Mouse (Mus musculus): ENCODE measurements around the gene Sccpdh.
"Not testable (repeated sequence)": the region's sequence is repeated elsewhere in the genome, so short reads cannot be mapped to it uniquely, and the experiment has no call there.

Sccpdh gene

DNA sequence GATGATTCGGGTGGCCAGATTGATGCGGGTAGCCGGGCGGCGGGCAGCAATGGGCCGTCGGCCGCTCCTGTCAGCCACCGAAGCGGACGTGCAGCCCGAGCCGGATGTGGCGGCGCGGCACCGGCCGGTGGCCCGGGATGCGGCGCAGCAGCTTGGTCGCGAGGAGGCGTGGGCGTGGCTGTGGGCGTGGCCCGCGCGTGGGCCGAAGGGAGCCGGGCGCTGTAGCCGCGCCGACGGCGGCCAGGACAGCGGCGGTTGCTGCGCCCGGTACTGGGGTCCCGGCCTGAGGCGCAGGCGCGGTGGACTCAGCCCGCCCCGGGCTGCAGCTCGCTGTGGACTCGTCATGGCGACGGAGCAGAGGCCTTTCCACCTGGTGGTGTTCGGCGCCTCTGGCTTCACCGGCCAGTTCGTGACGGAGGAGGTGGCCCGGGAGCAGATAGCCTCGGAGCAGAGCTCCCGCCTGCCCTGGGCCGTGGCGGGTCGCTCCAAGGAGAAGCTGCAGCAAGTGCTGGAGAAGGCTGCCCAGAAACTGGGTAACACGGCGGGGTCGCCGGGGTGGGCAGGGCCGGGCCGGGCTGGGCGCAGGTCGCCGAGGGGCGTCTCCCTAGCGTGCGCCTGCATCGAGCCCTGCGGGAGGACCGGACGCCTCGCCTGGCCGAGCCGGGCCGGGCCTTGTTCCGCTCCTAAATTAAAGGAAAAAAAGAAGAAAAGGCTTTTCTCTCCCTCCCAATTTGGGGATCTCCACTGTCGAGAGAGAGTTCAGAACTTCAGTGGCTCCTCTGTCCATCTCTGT lies at the start of gene Sccpdh:
Gene Sccpdh (plus strand): TSS at position 198 of the 793 bp plus-strand sequence.
- DNase-seq (ENCODE audit: low read depth) = peak; percentile 66

DNA sequence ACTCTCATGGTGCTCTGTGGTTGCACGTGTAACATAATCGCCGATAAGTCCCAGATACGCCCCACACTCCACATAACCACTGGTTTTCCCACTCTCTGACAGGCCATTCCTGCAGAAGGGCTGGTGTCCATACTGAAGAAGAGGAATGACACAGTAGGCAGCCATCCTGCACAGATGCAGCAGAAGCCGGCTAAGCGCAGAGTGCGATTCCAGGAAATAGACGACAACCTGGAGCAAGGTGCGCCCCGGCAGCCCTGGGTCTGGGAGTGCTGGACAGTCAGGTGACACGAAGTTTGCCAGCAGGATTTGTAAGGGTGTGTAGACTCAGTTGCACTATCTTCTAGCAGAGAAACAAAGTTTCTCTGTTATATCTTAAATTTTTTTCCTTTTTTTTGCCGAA lies 45.3 kb upstream of the Sccpdh start:
- DNase-seq (ENCODE audit: low read depth) = no peak

DNA sequence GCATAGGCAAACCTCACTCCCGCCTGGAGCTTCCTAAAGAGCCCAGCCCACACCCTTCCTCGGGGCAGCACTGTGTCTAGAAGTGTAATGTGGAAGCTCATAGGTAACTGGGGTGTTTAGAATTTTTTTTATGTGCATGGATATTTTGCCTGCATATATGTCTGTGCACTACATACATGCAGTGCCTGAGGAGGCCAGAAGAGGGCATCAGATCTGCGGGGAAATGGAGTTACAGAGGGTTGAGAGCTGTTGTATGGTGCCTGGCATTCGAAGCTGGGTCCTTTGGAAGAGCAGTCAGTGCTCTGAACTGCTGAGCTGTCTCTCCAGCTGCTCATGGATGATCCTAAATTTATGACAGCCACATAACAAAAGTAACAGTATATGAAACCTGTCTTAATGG lies 44.4 kb upstream of the Sccpdh start:
- peak; percentile 64 for DNase-seq (ENCODE audit: low read depth)

DNA sequence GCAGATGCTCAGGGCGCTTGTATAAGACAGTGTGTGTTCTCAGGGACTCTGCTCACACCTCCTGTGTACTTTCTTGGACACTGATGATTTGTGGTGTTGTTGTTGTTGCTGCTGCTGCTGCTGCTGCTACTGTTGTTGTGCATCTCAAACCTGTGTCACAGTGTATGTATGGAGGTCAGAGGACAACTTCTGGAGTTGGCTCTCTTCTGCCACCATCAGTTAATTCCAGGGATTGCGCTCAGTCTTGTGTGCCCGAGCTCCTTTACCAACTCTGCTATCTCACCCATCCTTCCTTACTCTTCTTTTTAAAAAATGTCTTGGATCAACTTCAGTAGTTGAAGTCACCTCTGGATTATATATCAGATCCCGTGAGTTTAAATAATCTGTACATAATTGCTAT lies 43.7 kb upstream of the Sccpdh start:
- DNase-seq (ENCODE audit: low read depth) = peak; percentile 81

DNA sequence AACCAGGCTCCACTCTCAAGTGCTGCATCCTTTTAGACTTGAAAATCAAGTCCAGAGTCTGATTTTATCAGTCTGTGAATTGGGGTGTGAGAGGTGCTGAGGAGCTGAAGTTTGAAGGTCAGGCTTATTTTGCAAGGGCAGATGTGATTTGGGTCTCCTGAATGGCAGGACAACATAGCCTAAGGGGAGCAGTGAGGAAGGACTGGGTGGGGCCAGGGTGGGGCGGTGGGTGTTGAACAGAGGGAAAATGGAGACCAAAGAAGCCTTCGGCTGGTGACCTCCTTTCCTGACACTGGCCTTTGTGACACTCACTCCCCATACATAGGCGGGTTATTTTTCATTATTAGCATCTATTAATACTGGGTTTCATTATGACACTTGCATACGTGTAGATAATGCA lies 40.2 kb upstream of the Sccpdh start:
- no peak for DNase-seq (ENCODE audit: low read depth)

DNA sequence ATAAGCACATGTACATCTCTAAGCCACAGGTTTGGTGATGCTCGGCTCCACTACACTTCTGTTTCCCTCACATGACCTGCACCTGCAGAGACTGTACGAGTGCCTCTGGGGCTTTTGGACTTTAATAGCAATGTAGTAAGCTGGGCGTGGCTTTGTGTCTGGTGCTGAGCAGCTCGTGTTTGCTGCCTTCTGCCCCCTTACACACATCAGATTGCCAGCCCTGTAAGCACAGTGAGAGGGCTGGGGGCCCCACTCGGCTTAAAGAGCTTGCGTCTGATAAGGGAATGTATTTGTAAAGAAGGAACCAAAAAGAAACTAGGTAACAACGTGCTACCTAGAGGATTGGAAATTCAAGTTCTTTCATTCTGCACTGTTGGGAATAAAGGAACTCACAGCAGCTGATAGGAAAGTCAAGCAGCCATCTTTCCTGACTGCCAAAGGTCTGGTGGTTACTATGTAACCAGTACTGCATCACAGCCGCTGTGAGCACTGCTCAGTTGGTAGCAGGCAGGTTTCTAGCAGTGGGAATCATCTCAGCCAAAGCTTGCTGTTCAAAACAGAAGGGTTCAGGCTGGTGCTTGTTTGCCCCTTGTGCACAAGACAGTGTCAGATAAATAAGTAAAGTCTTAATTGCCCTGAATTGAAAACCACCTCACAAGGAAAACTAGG lies 39.4 kb upstream of the Sccpdh start:
- no peak for DNase-seq (ENCODE audit: low read depth)

DNA sequence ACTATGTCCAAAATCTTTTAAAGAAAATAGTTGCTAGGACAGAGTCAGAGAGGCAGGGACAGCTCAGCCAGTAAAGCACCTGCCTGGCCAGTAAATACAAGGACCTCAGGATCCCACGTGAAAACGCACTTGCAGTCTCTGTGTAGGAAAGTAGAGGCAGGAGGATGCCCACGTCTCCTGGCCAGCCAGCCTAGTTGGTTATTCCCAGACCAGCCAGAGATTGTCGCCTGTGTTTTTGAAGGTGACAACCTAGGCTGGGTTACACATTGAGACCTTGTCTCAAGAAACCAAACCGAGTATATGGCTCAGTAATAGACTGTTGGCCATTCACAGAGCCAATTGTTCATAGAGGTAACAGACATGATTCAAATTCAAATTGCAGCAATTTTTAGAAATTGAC lies 38.7 kb upstream of the Sccpdh start:
- no peak for DNase-seq (ENCODE audit: low read depth)

DNA sequence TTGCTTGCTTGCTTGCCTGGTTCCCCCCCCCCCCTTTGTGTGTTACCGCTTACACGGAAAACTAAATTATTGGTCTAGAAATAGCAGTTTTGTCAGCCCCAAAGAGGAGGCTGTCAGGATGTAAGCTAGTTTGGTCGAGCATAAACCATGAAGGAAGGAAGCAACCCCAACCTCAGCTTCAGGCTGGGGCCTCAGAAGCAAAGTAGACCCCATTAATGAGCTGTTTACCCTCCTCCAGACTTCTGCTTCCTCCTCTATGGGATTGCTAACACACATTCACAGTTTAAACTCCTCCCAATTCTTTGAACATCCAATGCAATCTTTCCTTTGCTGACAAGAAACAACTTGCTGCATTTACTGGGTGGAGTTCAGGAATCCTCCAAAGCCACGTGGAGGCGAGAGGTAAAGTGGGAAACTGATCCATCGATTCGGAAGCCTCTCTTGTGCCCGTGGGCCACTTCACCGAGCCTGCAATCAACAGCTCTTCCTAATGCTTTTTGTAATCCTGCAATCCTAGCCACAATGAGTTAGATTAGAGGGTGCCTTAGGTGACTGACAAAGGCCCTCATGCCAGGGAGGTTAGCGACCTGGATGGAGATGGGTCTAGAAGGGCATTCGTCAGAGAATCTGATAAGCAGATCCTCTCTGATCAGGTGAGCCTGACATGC lies 35.1 kb upstream of the Sccpdh start:
- DNase-seq (ENCODE audit: low read depth) = no peak

DNA sequence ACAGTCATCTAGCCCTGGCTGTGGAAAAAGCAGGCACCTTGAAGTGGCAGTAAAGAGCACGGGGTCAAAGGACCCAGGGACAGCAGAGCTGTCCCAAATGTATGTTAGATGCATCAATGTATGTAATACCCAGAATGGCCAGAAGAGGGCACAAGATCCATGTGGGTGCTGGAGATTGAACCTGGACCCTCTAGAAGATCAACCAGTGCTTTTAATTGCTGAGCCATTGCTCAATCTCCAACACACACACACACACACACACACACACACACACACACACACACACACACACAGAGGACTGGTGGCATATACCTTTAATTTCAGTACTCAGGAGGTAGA lies 34.6 kb upstream of the Sccpdh start:
- peak; percentile 66 for DNase-seq (ENCODE audit: low read depth)

DNA sequence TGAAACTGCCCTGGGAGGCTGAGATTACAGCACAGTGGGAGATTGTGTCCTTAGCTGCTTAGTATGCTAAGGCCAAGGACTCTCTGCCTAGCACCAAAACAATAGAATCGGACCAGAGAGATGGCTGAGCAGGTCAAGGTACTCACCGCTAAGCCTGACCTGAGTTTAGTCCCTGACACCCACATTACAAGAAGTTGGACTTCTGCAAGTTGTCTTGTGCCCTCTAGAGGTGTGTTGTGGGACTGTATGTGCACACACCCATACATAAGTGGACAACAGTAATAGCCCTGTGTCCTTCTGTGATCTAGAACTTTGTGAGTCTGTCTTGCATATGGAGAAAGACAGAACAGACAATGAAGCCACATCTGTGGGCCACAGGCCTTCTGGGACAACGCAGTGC lies 33.9 kb upstream of the Sccpdh start:
- DNase-seq (ENCODE audit: low read depth) = no peak

DNA sequence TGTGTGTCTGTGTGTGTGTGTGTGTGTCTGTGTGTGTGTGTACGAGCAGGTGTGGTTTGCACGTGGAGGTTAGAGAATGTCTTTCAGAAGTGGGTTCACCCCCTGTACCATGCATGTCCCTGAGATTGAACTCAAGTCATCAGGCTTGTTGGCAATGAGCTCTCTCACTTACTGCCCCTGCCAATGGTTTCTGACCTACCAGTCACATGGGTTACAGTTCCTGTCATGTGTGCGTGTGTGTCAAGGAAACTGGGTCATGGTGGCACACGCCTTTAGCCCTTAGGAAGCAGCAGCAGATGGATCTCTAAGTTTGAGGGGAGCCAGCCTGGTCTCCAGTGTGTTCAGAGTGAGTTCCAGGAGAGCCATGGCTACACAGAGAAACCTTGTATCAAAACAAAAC lies 25.3 kb upstream of the Sccpdh start:
- DNase-seq (ENCODE audit: low read depth) = no peak

DNA sequence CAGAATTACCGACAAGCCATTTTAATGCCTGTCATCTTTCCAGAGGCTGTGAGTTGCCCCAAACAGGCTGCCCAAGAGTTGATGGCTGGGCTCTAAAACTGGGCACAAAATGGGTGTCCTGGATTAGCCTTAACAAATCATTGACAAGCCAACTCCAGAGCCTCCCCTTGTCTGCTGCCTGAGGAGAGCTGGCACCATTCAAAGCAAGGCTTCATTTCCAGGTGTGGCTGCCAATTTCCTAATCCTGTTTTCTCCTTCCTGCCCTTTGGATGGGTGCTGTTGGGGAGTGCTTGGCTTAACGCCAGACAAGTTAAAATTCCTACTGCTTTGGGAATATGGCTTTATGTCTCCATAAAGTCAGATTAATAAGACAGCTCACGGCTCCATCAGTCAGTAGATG lies 23.9 kb upstream of the Sccpdh start:
- no peak for DNase-seq (ENCODE audit: low read depth)

DNA sequence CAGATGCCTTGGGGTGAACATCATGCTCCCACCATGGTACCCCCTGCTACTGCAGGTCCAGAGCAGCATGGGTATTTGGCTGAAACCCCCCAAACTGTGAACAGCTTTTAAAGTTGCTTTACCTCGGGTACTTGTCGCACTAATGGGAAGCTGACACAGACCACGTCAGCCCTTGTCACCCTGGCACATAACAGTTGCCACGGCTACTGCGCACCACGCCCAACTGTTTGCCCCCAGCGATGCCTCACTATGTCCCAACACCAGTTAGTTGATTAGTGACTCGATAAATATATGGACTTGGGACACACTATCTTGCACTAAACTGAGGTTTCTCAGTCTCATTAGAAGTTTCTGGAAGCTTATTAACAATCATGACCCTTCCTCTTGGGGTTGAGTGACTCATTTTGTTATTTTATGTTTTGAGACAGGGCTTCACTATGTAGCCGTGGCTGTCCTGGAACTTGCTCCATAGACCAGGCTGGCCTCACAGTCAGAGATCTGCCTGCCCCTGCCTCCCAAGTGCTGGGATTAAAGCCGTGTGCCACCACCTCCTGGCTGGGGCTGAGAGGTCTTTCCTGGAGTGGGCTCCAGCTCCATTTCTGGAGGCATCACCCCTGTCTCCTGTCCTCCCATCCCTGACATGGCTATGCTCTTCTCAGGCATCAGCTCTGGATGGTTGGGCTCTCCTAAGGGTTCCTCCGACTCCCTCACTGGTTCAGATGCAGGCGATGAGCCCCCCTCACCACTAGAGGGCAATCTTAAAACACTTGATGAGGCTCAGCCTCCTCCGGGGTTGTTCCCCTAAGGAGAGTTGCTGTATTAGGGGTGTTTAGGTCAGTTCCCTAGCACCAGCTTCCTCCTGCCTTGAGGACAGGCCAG lies 22.7 kb upstream of the Sccpdh start:
- peak; percentile 80 for DNase-seq (ENCODE audit: low read depth)

DNA sequence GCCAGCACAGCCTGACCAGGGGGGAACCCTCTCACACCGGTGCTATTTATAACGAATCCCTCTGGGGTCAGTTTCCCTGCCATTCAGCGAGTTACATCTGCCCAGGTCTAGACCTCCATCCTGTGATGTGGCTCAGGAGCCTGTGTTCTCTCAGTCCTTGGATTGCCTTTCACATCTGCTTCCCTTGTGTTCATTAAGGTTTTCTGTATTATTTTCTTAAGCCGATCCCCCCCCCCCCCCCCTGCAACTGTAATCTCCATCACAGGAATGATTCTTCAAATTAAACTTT lies 22.1 kb upstream of the Sccpdh start:
- no peak for DNase-seq (ENCODE audit: low read depth)

DNA sequence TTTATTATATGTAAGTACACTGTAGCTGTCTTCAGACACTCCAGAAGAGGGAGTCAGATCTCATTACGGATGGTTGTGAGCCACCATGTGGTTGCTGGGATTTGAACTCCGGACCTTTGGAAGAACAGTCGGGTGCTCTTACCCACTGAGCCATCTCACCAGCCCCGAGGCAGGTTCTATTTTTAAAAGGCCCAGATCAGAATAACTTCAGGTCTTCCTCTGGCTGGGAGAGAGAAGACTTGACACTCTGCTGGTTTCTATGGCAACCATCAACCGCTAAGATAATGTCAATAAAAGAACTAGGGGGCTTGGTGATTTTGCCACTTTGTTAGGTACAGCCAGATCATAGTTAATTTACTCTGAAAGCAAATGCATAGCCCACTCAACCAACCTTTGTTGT lies 19.3 kb upstream of the Sccpdh start:
- not testable (repeated sequence) for DNase-seq (ENCODE audit: low read depth)

DNA sequence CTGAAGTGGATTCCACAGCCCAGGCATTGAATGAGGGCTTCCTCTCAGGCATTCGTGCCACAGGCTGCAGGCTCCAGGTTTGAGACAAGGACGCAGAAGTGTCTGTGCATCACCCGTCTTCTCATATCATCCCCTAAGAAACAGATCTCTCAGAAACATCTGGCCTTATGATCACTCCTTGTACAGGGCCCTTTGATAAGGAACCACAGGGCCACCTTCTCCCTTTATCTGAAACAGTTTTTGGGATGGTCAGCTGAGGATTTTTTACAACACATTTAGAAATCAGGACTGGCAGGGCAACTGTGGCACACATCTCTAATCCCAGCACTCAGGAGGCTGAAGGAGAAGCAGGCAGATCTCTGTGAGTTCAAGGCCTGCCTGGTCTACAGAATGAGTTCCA lies 18.7 kb upstream of the Sccpdh start:
- no peak for DNase-seq (ENCODE audit: low read depth)

DNA sequence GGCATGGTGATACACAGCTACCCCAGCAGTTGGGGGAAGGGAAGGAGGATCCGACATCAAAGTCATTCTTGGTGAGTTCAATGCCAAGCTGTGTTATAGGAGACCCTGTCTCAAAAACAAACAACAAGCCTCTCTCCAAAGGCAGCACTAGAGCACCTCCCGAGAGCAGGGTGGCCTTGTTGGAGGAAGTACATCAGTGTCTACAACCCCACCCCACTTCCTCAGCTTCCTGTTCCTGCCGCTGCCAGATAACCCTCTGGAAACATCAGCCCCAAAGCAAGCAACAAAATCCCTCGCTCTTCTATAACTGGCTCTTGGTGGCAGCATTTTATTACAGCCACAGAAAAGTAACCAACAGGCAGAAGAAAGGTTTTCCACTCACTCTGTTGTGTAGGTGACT lies 17.7 kb upstream of the Sccpdh start:
- peak; percentile 22 for DNase-seq (ENCODE audit: low read depth)

DNA sequence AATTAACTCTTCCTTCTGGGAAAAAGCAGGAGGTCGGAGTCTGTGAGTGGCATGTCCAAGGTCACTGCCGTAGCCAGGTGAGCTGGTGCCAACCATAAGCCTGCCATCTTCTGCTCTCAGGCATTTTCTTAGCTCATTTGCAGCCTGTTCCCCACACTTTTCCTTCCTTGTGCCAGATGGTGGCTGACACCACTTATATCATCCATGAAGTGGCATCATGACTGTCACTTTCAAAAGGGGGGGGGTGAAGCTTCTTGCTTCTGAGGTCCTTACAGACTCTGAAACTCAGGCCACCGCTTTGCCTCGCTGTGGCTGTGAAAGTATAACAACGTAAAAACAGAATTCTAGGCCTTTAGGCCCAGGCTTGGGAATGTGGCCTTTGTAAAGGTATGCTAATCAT lies 16.8 kb upstream of the Sccpdh start:
- no peak for DNase-seq (ENCODE audit: low read depth)

DNA sequence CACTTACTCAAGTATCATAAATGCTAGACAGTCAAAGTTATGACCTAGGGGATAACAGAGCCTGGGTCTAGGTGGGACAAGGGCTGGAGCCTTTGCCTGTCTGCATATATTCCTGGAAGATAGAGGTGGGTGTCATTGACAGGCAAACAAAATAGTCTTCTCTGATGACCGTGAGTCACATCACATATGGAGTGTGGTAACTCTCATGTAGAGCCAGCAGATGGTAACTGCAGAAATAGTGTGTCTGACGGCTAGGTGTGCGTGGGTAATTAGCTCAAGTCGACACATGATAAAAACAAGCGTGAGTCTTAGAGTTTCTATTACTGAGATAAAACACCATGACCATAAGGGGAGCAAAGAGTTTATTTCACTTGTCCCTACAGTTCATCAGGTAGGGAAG lies 4.9 kb upstream of the Sccpdh start:
- no peak for DNase-seq (ENCODE audit: low read depth)

DNA sequence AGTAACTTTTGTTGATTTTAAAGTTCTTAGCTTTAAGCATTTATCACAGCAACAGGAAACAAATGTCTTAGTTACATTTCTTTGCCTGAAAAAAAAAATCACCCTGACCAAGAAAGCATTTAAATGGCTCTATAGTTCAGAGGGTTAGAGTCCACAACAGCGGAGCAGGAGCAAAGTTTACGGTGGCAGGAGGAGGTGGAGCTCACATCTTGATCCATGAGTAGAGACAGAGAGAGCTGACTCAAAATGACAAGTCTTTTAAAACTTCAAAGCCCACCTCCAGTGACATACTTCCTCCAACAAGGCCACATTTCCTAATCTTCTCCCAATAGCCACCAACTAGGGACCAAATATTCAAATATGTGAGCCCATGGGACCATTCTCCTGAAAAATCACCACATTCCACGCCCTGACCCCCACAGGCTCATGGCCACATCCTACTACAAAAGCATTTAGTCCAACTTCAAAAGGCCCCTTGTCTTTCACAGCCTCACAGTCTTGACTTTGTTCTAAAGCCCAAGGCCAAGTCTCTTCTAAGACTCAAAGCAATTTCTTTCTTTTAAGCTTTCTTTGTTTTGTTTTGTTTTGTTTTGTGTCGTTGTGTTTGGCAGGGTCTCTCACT lies 3.6 kb upstream of the Sccpdh start:
- no peak for DNase-seq (ENCODE audit: low read depth)

DNA sequence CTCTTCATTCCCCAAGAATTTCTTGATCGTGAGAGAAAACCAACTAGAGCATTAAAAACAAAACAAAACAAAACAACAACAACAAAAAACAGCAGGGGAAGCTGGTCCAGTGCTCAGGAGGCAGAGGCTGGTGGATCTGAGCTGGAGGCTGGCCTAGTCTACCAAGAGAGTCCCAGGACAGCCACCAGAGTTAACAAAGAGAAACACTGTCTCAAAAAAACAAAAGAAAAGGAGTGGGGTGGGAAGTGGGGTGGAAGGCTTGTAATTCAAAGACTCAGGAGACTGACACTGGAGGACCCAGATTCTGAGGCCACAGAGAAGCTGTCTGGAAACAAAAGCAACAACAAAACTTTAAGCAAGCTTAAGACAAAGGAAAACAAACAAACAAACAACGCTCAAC lies 1.0 kb upstream of the Sccpdh start:
- DNase-seq (ENCODE audit: low read depth) = no peak

DNA sequence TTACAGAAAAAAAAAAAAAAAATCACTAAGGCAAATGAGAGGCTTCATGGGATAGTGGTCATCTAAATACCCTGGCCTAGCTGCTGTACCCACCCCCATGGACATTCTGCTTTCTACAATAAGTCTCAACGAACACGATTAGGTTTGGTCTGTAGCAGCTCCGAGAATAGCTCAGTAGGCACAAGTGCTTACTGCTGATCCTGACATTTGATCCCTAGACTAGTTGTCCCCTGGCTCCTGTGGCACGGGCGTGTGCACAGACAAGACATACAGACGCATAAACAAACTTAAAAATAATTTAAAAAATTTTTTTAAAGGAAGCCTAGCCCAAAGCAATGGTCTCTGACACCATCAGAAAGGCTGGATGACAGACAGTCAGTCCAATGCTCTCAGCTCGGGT lies 560 bp upstream of the Sccpdh start:
- no peak for DNase-seq (ENCODE audit: low read depth)
